Mouse (Mus musculus) thymus, postnatal 25 days (tissue): Measurements from ENCODE around the gene Skint5.
"Not testable (repeated sequence)": the region's sequence is repeated elsewhere in the genome, so short reads cannot be mapped to it uniquely, and the experiment has no call there.

Source experiments
- DNase-seq: peaks from one replicate; pipeline ENCODE4 v3.0.0; 2022

Gene Skint5

DNA sequence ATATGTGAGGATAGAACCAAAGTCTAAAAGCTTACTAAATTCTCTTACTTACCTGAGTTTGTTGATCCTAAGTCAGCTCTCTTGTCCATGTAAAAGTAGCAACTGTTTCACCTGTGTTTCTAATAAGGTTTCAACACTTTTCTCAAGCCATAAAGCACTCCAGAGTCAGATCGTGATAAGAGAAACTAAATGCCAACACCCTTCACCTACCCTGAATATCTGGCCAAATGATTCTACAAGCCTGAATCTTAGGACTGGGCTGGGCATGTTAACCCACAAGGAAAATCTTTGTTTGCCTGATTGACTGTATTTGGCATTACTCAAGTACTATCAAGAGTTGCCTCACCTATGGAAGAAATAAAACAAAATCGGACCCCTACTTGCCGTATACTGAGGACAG is at the start of gene Skint5:
TSS of gene Skint5 (minus strand) at position 101 of the 400 bp plus-strand sequence.
- DNase-seq = no peak

DNA sequence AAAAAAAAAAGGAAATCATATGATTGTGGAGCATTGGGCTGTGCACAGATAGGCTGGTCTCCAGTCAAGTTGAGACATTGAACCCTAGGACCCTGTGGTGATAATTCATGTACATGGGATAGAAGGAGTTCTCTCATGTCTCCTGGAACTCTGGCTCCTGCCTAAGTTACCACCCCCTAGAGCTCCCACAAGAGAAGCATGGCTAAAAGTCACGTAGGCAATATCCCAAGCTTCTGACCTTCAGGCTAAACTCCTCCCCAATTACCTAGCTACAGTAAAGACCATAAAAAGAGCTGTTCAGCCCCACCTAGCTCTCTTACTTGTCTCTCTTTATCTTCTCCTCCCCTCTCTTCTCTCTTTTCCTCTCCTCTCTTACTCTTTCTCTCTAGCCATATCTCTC is 42.0 kb downstream of the Skint5 start:
- no peak for DNase-seq

DNA sequence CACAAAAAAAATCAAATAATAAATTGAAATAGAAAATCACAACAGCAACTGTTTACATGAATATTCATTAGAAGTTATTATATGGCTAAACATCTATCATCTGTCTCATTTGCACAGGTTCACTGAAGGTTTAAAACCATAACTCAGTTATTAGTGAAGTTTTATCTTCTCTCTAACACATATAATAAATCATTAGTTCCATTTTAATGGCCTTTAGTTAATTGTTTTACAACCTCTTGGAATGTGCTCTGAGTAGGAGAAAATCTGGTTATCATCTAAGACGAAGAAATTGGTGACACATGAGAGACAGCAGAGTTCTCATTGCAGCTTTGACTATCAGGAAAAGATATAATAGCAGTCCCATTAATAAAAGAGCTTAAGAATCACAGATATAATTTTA is 235.1 kb downstream of the Skint5 start:
- DNase-seq = no peak

DNA sequence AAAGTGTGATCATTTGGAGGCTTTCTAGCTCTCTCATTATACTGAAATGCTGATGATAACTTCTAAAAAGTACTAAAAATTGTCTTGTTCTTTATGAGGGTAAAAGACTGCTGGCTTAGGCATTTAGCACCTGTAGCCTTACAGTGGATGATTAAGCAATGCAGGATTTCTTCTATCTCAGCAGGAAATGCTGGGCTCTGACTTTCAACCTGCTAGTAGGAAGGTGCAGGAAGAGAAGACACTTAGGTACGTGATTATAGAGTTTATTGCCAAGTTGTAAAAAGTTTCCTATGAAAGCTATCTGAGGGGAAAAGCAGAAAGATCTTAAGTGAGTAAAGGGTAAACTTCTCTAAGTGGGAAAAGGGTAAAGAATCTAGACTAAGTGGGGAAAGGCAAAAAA is 235.6 kb downstream of the Skint5 start:
- no peak for DNase-seq

DNA sequence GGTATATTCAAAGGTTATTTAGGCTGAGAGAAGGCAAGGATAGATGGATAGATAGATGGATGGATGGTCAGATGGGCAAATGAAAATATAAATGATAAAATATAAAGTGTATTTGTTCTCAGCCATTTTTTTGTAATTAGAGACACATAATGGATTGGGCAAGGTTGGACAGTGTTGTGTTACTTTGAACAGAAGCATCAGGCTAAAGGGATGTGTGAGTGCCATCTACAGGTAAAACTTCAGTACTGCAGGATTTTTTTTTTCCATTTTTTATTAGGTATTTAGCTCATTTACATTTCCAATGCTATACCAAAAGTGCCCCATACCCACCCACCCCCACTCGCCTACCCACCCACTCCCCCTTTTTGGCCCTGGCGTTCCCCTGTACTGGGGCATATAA is 551.1 kb downstream of the Skint5 start:
- DNase-seq = not testable (repeated sequence)
